Mouse (Mus musculus) forebrain, embryonic 14.5 days (tissue): ENCODE results near the gene Atp13a1. TPM values are rescaled to one million over a fixed set of nuclear protein-coding genes. Genes with fewer than 3 reads are reported as not detected.

Experiments used
- ATAC-seq: fragments of 200-750 bp; cut with Nextera tagmentation; 2 replicates; pipeline ENCODE4 v1.8.0; 2017; ENCODE audit warnings: mild to moderate bottlenecking, moderate library complexity
- DNase-seq: peaks from one replicate; pipeline ENCODE4 v3.0.0-alpha.2; 2015; ENCODE audit warnings: low spot score
- H3K27ac ChIP-seq: fragments of 300-500 bp; sonication (generic); 2 replicates; pipeline ENCODE4 v1.5.1; 2014; ENCODE audit warnings: low read depth, mild to moderate bottlenecking, control low read depth, low read length, moderate library complexity
- H3K27me3 ChIP-seq: fragments of 300-500 bp; sonication (generic); replicated peaks from 2 replicates; pipeline ENCODE4 v1.6.1; 2014; ENCODE audit warnings: low read length, control low read depth, mixed read lengths; ENCODE audit not compliant: control insufficient read depth, insufficient read depth
- H3K36me3 ChIP-seq: fragments of 300-500 bp; sonication (generic); 2 replicates; pipeline ENCODE4 v1.6.1; 2014; ENCODE audit warnings: low read length, control low read depth; ENCODE audit not compliant: control insufficient read depth, insufficient read depth
- H3K4me1 ChIP-seq: fragments of 300-500 bp; sonication (generic); 2 replicates; pipeline ENCODE4 v1.6.1; 2014; ENCODE audit warnings: antibody characterized with exemption, low read length, control low read depth; ENCODE audit not compliant: control insufficient read depth, insufficient read depth
- H3K4me2 ChIP-seq: fragments of 300-500 bp; sonication (generic); 2 replicates; pipeline ENCODE4 v1.6.1; 2014; ENCODE audit warnings: mild to moderate bottlenecking, control low read depth, low read length
- H3K4me3 ChIP-seq: fragments of 300-500 bp; sonication (generic); 2 replicates; pipeline ENCODE4 v1.5.1; 2014; ENCODE audit warnings: low read depth, low read length, control low read depth
- H3K9ac ChIP-seq: fragments of 300-500 bp; sonication (generic); 2 replicates; pipeline ENCODE4 v1.6.1; 2014; ENCODE audit warnings: mild to moderate bottlenecking, low read length, control low read depth, moderate library complexity
- H3K9me3 ChIP-seq: fragments of 300-500 bp; sonication (generic); replicated peaks from 2 replicates; pipeline ENCODE4 v1.6.1; 2016; ENCODE audit warnings: low read length, control low read depth, mixed read lengths; ENCODE audit not compliant: control insufficient read depth
- WGBS: fragments of 180-500 bp; shearing (Covaris S2); extraction: QIAGEN DNeasy Blood & Tissue Kit; methylation state at CpG from one replicate; pipeline ENCODE4 v1.1.7; 2014; 5-methylcytosine and 5-hydroxymethylcytosine counted together
- polyA plus RNA-seq: library from polyadenylated mRNA; unstranded; fragments of >200 nt; fragmentation: Nextera tagmentation; extraction: Ambion mirVana; gene quantifications from 2 replicates; pipeline ENCODE4 v1.2.1, GENCODE M21; 2014

Atp13a1 gene
- polyA plus RNA-seq, result 31.4 and 41.6 TPM in 2 replicates

- H3K27ac ChIP-seq, result peak within 1 kb of the TSS; percentile 74
- H3K36me3 ChIP-seq, result peaks cover 29% of the 10 kb centered on the region
- H3K4me1 ChIP-seq, result peaks cover 14% of the 10 kb centered on the region
- H3K4me3 ChIP-seq, result peak within 1 kb of the TSS; percentile 99
- peak within 1 kb of the TSS; percentile 90 for H3K4me2 ChIP-seq
- DNase-seq (peak; percentile 93), ATAC-seq (peak; percentile 97)
- no peaks in the 10 kb centered on the region for H3K27me3 ChIP-seq
- WGBS, result under 1% methylated on average over 37 of the region's 38 CpGs
- H3K9me3 ChIP-seq, result no peaks in the 10 kb centered on the region
- peak within 1 kb of the TSS; percentile 92 for H3K9ac ChIP-seq
Observed at GRCm38 (mm10) chr8:69790773-69791367, at the start of gene Atp13a1, which contains the start of gene Zfp866. Gene Atp13a1 (plus strand): TSS chr8:69791163. Gene Zfp866 (minus strand): TSS chr8:69791178.

- 80% methylated on average over 2 of the region's 2 CpGs for WGBS
- DNase-seq (no peak), ATAC-seq (no peak)
- Histone ChIP-seq H3K9ac (no peak overlapping the region), H3K36me3 (peaks cover 18% of the 10 kb centered on the region), H3K9me3 (no peaks in the 10 kb centered on the region), H3K4me3 (no peak overlapping the region), H3K27me3 (no peaks in the 10 kb centered on the region), H3K4me2 (no peak overlapping the region), H3K27ac (no peak overlapping the region), H3K4me1 (no peaks in the 10 kb centered on the region)
Observed at GRCm38 (mm10) chr8:69741231-69741630, 49.7 kb upstream of the Atp13a1 start.

- peaks cover 9% of the 10 kb centered on the region for H3K4me1 ChIP-seq
- 3% methylated on average over 48 of the region's 48 CpGs for WGBS
- no peaks in the 10 kb centered on the region for H3K27me3 ChIP-seq
- H3K4me3 ChIP-seq, result peak within 1 kb of the TSS; percentile 68
- ATAC-seq (peak; percentile 98), DNase-seq (peak; percentile 96)
- H3K9me3 ChIP-seq, result no peaks in the 10 kb centered on the region
- H3K36me3 ChIP-seq, result peaks cover 10% of the 10 kb centered on the region; the same call in 1 of the 2 replicates
- peak within 1 kb of the TSS; percentile 59 for H3K4me2 ChIP-seq
- peak within 1 kb of the TSS; percentile 98 for H3K27ac ChIP-seq
- H3K9ac ChIP-seq, result peak within 1 kb of the TSS; percentile 87
Observed at GRCm38 (mm10) chr8:69749544-69750454, 41.2 kb upstream of the Atp13a1 start, which contains the start of gene Zfp963. Gene Zfp963 (minus strand): TSS chr8:69749970.

- H3K27me3 ChIP-seq, result no peaks in the 10 kb centered on the region
- H3K4me2 ChIP-seq, result no peak overlapping the region
- H3K9ac ChIP-seq, result no peak overlapping the region
- H3K36me3 ChIP-seq, result peaks cover 21% of the 10 kb centered on the region; the same call in 1 of the 2 replicates
- ATAC-seq (no peak), DNase-seq (no peak)
- no peak overlapping the region for H3K4me3 ChIP-seq
- H3K4me1 ChIP-seq, result peaks cover 9% of the 10 kb centered on the region
- 96% methylated on average over 2 of the region's 2 CpGs for WGBS
- H3K27ac ChIP-seq, result no peak overlapping the region
- H3K9me3 ChIP-seq, result no peaks in the 10 kb centered on the region
Observed at GRCm38 (mm10) chr8:69752437-69752836, 38.5 kb upstream of the Atp13a1 start.

GRCm38 (mm10) chr8:69758316-69758715 is 32.6 kb upstream of the Atp13a1 start:
- no peak overlapping the region for H3K9ac ChIP-seq
- H3K4me1 ChIP-seq, result no peaks in the 10 kb centered on the region
- ATAC-seq (no peak), DNase-seq (no peak)
- WGBS, result 96% methylated on average over 5 of the region's 5 CpGs
- H3K9me3 ChIP-seq, result no peaks in the 10 kb centered on the region
- no peak overlapping the region for H3K4me3 ChIP-seq
- no peak overlapping the region for H3K27ac ChIP-seq
- no peaks in the 10 kb centered on the region for H3K27me3 ChIP-seq
- peaks cover 51% of the 10 kb centered on the region for H3K36me3 ChIP-seq
- no peak overlapping the region for H3K4me2 ChIP-seq

GRCm38 (mm10) chr8:69761814-69762445 is 29.0 kb upstream of the Atp13a1 start:
- H3K4me2 ChIP-seq, result no peak overlapping the region
- no peak overlapping the region for H3K4me3 ChIP-seq
- H3K4me1 ChIP-seq, result no peaks in the 10 kb centered on the region
- no peak overlapping the region for H3K27ac ChIP-seq
- H3K9me3 ChIP-seq, result 0 out of 2 replicates have a peak, but pooled peaks cover 3% of the 10 kb centered on the region
- H3K36me3 ChIP-seq, result peaks cover 70% of the 10 kb centered on the region
- ATAC-seq (no peak), DNase-seq (no peak)
- no peaks in the 10 kb centered on the region for H3K27me3 ChIP-seq
- WGBS, result 90% methylated on average over 4 of the region's 4 CpGs
- no peak overlapping the region for H3K9ac ChIP-seq

GRCm38 (mm10) chr8:69771221-69771620 is 19.7 kb upstream of the Atp13a1 start:
- DNase-seq, result no peak
- Histone ChIP-seq H3K36me3 (peaks cover 37% of the 10 kb centered on the region), H3K9ac (no peak overlapping the region)

GRCm38 (mm10) chr8:69772106-69772505 is 18.9 kb upstream of the Atp13a1 start:
- Histone ChIP-seq H3K9ac (no peak overlapping the region), H3K9me3 (no peaks in the 10 kb centered on the region), H3K4me2 (no peak overlapping the region), H3K4me1 (peaks cover 17% of the 10 kb centered on the region), H3K36me3 (peaks cover 28% of the 10 kb centered on the region), H3K27me3 (no peaks in the 10 kb centered on the region), H3K4me3 (no peak overlapping the region), H3K27ac (no peak overlapping the region)
- no peak for ATAC-seq
- 87% methylated on average over 2 of the region's 2 CpGs for WGBS
- no peak for DNase-seq

More at GRCm38 (mm10) chr8:69771221-69771620, 19.7 kb upstream of the Atp13a1 start:
- peaks cover 17% of the 10 kb centered on the region for H3K4me1 ChIP-seq
- 0 out of 2 replicates have a peak, but pooled peaks cover 3% of the 10 kb centered on the region for H3K9me3 ChIP-seq
- no peak overlapping the region for H3K4me2 ChIP-seq
- WGBS, result 90% methylated on average over 9 of the region's 9 CpGs
- no peaks in the 10 kb centered on the region for H3K27me3 ChIP-seq
- ATAC-seq, result no peak
- no peak overlapping the region for H3K27ac ChIP-seq
- no peak overlapping the region for H3K4me3 ChIP-seq
